Mouse (Mus musculus) midbrain, postnatal 0 days (tissue): ENCODE data around the gene Anks1. TPM values are rescaled to one million over a fixed set of nuclear protein-coding genes. Genes with fewer than 3 reads are reported as not detected.
A peak's percentile ranks its signal among the peaks of the same experiment; 100 is the strongest.

Experiments
- ATAC-seq: fragments of 200-750 bp; cut with Nextera tagmentation; 2 replicates; pipeline ENCODE4 v1.8.0; 2017; ENCODE audit warnings: moderate number of reproducible peaks, mild to moderate bottlenecking, moderate TSS enrichment, moderate library complexity; ENCODE audit not compliant: low FRiP score
- DNase-seq: peaks from one replicate; pipeline ENCODE4 v3.0.0-alpha.2; 2015; ENCODE audit warnings: low spot score
- H3K27ac ChIP-seq: fragments of 300-500 bp; sonication (generic); 2 replicates; pipeline ENCODE4 v1.5.1; 2014; ENCODE audit warnings: low read depth, mild to moderate bottlenecking, low read length, mixed read lengths
- H3K27me3 ChIP-seq: fragments of 300-500 bp; sonication (generic); 2 replicates; pipeline ENCODE4 v1.6.1; 2014; ENCODE audit warnings: low read length, control low read depth, mixed read lengths; ENCODE audit not compliant: insufficient read depth
- H3K36me3 ChIP-seq: fragments of 300-500 bp; sonication (generic); 2 replicates; pipeline ENCODE4 v1.6.1; 2014; ENCODE audit warnings: low read length, control low read depth, mixed read lengths; ENCODE audit not compliant: insufficient read depth
- H3K4me1 ChIP-seq: fragments of 300-500 bp; sonication (generic); 2 replicates; pipeline ENCODE4 v1.6.1; 2014; ENCODE audit warnings: mild to moderate bottlenecking, control low read depth, antibody characterized with exemption, low read length, mixed read lengths; ENCODE audit not compliant: insufficient read depth
- H3K4me2 ChIP-seq: fragments of 300-500 bp; sonication (generic); 2 replicates; pipeline ENCODE4 v1.6.1; 2014; ENCODE audit warnings: low read depth, mild to moderate bottlenecking, low read length, mixed read lengths; ENCODE audit not compliant: poor library complexity, severe bottlenecking
- H3K4me3 ChIP-seq: fragments of 300-500 bp; sonication (generic); 2 replicates; pipeline ENCODE4 v1.5.1; 2014; ENCODE audit warnings: low read depth, mild to moderate bottlenecking, low read length, moderate library complexity
- H3K9ac ChIP-seq: fragments of 300-500 bp; sonication (generic); replicated peaks from 2 replicates; pipeline ENCODE4 v1.6.1; 2014; ENCODE audit warnings: mild to moderate bottlenecking, low read length, moderate library complexity, mixed read lengths; ENCODE audit not compliant: poor library complexity, severe bottlenecking
- H3K9me3 ChIP-seq: fragments of 300-500 bp; sonication (generic); 2 replicates; pipeline ENCODE4 v1.6.1; 2016; ENCODE audit warnings: low read length, control low read depth
- CTCF ChIP-seq: IDR thresholded peaks from 2 replicates; pipeline ENCODE4 v1.5.1; 2016; ENCODE audit warnings: antibody characterized with exemption, mild to moderate bottlenecking
- WGBS: fragments of 180-500 bp; shearing (Covaris S2); extraction: QIAGEN DNeasy Blood & Tissue Kit; methylation state at CpG from one replicate; pipeline ENCODE4 v1.1.7; 2014; 5-methylcytosine and 5-hydroxymethylcytosine counted together
- polyA plus RNA-seq: library from polyadenylated mRNA; unstranded; fragments of >200 nt; fragmentation: Nextera tagmentation; extraction: Ambion mirVana; gene quantifications from 2 replicates; pipeline ENCODE4 v1.2.1, GENCODE M21; 2015
- total RNA-seq: library from RNA; depleted of rRNA; stranded (reverse); fragments of >200 nt; gene quantifications from 2 replicates; pipeline ENCODE4 v1.2.3, GENCODE M21; 2014

Anks1 gene
- total and polyA plus RNA-seq, 2 experiments from 2014 or later, result 44.1 to 109 TPM

GRCm38 (mm10) chr17:28032219-28032618 is 123.1 kb downstream of the Anks1 start:
- H3K4me2 ChIP-seq, result no peak overlapping the region
- H3K4me3 ChIP-seq, result no peak overlapping the region
- H3K27me3 ChIP-seq, result no peaks in the 10 kb centered on the region
- WGBS, result 62% methylated on average over 10 of the region's 10 CpGs
- no peaks in the 10 kb centered on the region for H3K9me3 ChIP-seq
- TF ChIP-seq CTCF, result no peak
- DNase-seq (no peak), ATAC-seq (no peak)
- H3K4me1 ChIP-seq, result no peaks in the 10 kb centered on the region
- H3K36me3 ChIP-seq, result no peaks in the 10 kb centered on the region; the same call in none of the 2 replicates
- H3K27ac ChIP-seq, result no peak overlapping the region
- no peak overlapping the region for H3K9ac ChIP-seq

- H3K27ac ChIP-seq, result no peak overlapping the region
- no peak for TF ChIP-seq CTCF
- no peak overlapping the region for H3K9ac ChIP-seq
- H3K4me2 ChIP-seq, result no peak overlapping the region
- no peak for ATAC-seq
- no peaks in the 10 kb centered on the region for H3K27me3 ChIP-seq
- DNase-seq, result no peak
- H3K4me1 ChIP-seq, result no peaks in the 10 kb centered on the region
- no peak overlapping the region for H3K4me3 ChIP-seq
- H3K36me3 ChIP-seq, result no peaks in the 10 kb centered on the region; the same call in none of the 2 replicates
- WGBS, result 36% methylated on average over 3 of the region's 3 CpGs
- no peaks in the 10 kb centered on the region for H3K9me3 ChIP-seq
These were observed 124.0 kb downstream of the Anks1 start for GRCm38 (mm10) chr17:28033046-28033580.

GRCm38 (mm10) chr17:28034986-28035385 is 125.9 kb downstream of the Anks1 start:
- Histone ChIP-seq H3K36me3 (no peaks in the 10 kb centered on the region; the same call in none of the 2 replicates), H3K4me1 (peaks cover 2% of the 10 kb centered on the region), H3K27ac (no peak overlapping the region), H3K27me3 (no peaks in the 10 kb centered on the region), H3K4me2 (no peak overlapping the region), H3K9me3 (no peaks in the 10 kb centered on the region), H3K4me3 (no peak overlapping the region), H3K9ac (no peak overlapping the region)
- DNase-seq, result no peak
- ATAC-seq, result no peak
- 78% methylated on average over 8 of the region's 8 CpGs for WGBS
- no peak for TF ChIP-seq CTCF

DNA sequence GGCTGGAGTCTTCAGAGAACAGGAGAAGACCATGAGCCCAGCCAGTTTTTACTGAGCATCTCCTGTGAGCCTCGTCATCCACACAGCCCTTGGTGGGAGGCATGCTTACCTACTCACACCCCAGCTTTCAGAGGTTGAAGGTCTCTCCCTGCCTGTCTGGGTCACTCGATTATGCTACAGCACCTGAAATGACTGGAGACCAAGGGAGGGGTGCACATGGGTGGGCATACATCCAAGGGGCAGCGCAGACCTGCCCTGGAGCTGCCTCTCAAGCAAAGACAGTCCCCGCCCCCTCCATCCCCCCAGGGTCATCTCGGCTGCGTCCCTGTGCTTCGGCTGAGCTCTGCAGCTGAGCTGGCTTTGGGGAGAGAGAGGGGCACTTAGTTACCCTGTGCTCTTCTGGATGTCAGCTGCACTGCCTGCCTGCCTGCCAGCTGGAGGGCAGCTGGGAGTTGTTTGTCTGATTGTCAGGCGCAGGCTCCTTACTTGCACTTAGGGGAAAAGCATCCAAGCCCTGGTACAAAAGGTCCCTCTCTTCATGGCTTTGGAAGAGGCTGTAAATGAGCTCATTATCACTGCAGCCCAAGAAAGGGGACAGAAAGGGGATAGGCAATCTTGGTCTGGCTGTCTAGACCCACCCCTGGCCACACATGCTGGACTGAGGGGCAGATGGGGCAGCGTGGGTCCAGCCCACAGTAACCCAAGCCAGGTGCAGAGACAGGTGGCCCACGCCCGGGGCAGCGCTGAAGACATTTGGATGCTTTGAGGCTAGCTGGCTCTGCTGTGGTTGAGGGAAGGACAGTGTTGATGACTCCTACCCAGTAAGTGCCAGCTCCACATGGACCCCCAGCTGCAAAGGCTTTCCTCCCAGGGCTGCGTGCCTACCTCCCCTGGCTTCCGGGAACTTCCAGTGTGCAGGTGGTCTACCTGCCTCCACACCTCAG is 128.0 kb downstream of the Anks1 start:
- peaks cover 19% of the 10 kb centered on the region for H3K4me1 ChIP-seq
- ATAC-seq, result 0 out of 2 replicates have a peak, but pooled peaks have one; percentile 35
- no peaks in the 10 kb centered on the region for H3K27me3 ChIP-seq
- H3K9me3 ChIP-seq, result no peaks in the 10 kb centered on the region
- H3K9ac ChIP-seq, result no peak overlapping the region
- H3K27ac ChIP-seq, result no peak overlapping the region
- no peak overlapping the region for H3K4me3 ChIP-seq
- TF ChIP-seq CTCF, result no peak
- WGBS, result 55% methylated on average over 14 of the region's 14 CpGs
- no peak overlapping the region for H3K4me2 ChIP-seq
- peak; percentile 78 for DNase-seq
- no peaks in the 10 kb centered on the region; the same call in none of the 2 replicates for H3K36me3 ChIP-seq

- H3K4me1 ChIP-seq, result peaks cover 30% of the 10 kb centered on the region
- H3K4me2 ChIP-seq, result peak overlapping the region; percentile 59
- peak overlapping the region; percentile 64 for H3K9ac ChIP-seq
- ATAC-seq (peak; percentile 56; the same call in 1 of the 2 replicates), DNase-seq (peak; percentile 72)
- no peaks in the 10 kb centered on the region; the same call in 1 of the 2 replicates for H3K36me3 ChIP-seq
- WGBS, result 7% methylated on average over 16 of the region's 16 CpGs
- no peaks in the 10 kb centered on the region for H3K27me3 ChIP-seq
- no peaks in the 10 kb centered on the region for H3K9me3 ChIP-seq
- no peak for TF ChIP-seq CTCF
- peak overlapping the region; percentile 31 for H3K4me3 ChIP-seq
- peak overlapping the region; percentile 73 for H3K27ac ChIP-seq
These were observed 131.5 kb downstream of the Anks1 start for GRCm38 (mm10) chr17:28040620-28041019.

GRCm38 (mm10) chr17:28041298-28041697 is 132.2 kb downstream of the Anks1 start:
- ATAC-seq, result peak; percentile 2; the same call in 1 of the 2 replicates
- WGBS, result 42% methylated on average over 13 of the region's 13 CpGs

More at GRCm38 (mm10) chr17:28041298-28041697, 132.2 kb downstream of the Anks1 start:
- Histone ChIP-seq H3K27me3 (no peaks in the 10 kb centered on the region), H3K9ac (peak overlapping the region; percentile 64), H3K4me2 (peak overlapping the region; percentile 59), H3K27ac (peak overlapping the region; percentile 69), H3K4me1 (peaks cover 30% of the 10 kb centered on the region), H3K9me3 (no peaks in the 10 kb centered on the region), H3K4me3 (peak overlapping the region; percentile 31), H3K36me3 (no peaks in the 10 kb centered on the region; the same call in 1 of the 2 replicates)
- TF ChIP-seq CTCF, result no peak
- peak; percentile 41 for DNase-seq
